Mouse (Mus musculus) kidney, postnatal 10 days (tissue): ENCODE measurements around the gene Galnt6.
"Not testable (repeated sequence)": the region's sequence is repeated elsewhere in the genome, so short reads cannot be mapped to it uniquely, and the experiment has no call there.

Experiments
- DNase-seq: peaks from one replicate; pipeline ENCODE4 v3.0.0; 2021; ENCODE audit warnings: mixed read lengths

Gene Galnt6

GRCm38 (mm10) chr15:100729281-100729985 lies at the start of gene Galnt6:
Galnt6 (minus strand) TSS chr15:100729376.
- DNase-seq = peak; percentile 44

DNA sequence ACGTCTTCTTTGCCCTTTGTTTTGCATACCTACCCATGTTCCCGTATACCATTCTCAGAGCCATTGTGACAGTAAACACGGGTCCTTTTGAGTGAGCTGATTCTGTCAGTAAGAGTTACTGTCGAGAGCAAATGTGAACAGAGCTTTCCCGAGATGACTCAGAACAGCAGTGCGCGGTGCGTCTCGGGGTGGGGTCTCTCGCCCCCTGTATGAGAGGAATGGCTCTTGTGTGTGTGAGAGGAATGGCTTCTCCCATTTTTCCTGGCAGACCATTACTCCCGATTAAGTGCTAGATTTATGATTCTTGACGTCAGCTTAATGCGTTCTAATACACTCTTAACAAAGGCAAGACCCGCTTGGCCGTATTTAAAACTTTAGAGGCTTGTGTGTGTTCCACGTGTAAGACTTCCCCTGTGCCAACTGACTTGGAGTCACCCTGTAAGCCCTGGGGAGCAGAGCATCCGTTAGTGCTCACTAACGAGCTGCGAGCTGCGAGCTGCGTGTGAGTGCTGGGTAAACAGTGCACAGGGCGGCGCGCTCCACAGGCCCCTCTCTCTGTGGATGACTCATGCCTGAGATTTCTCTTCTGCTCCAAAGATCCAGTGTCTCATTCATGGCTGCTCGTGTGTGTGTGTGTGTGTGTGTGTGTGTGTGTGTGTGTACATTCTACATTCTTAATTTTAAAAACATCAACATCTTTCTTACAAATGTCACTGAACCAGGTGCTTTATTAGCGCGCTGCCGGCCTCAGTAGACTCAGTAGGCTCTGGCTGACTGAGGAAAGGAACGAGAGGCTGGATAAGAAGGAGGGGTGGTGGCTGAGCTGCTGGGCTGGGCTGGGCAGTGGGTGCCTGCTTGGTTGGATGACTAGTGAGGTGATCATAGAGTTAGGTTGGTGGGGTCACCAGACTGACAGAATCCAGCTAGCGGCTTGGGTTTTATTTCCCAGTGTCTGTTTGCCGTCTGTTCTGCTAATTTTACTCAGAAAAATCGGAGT lies 48.1 kb upstream of the Galnt6 start:
- peak; percentile 51 for DNase-seq

DNA sequence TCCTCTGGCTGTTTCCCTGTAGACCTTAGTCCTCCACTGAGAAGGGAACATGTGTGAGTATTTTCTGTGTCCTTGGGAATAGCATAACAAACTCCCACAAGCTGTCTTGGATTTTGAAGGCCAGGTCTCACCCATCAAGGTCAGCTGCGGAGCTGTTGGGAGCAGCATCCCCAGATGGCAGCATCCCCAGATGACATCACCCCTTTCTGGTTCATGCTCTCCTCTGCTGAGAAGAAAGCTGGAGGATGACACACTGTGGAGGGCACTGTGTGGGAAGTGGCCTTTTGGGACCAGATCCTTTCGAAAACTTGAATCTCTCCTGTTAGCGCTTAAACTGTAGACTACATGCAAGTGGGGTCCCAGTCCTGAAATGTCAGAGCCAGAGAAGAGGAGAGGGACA lies 47.2 kb upstream of the Galnt6 start:
- DNase-seq = no peak

DNA sequence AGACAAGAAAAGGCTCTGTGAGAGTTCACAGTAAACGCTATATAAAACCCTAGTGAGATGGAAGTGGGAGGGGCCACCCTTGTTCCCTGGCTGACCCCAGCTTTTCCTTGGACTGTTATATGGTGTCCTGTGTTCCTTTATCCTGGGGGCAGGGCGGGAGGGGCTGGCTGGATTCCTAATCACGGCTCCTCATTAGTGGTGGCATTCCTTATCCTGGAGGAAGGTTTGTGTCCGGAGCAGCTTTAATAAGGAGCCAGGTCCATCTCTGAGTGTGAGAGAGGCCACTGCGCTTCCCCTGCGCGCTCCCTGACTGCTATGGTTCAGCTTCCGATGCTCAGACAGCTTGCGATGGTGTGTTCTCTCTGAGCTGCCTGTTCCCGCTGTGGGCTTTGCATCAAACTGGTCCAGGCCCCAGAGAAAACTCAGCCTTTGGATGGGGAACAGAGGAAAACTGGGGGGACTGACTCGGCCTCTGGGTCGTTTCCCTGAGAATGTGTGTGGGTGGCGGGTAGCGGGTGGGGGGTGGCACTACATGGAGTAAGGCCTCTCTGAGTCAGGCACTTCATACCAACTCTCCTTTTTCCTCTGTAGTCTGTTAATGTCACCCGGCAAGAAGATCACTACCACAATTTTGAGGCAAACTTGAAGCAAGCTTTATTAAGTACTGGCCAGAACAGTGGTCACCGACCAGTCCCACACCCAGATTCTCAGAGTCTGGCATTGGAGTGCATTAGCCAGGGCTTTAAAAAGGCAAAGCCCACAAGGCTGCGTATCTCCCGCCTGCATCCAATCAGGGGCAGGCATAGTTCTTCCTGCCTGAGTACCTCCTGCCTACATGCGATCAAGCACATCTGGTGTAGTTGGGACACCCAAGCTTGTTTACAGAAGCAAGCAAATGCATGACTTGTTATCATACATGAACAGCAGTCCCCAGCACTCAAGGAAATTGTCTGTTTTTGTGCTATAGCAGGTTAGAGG lies 46.3 kb upstream of the Galnt6 start:
- no peak for DNase-seq

GRCm38 (mm10) chr15:100773859-100774258 lies 44.7 kb upstream of the Galnt6 start:
- DNase-seq = not testable (repeated sequence)

DNA sequence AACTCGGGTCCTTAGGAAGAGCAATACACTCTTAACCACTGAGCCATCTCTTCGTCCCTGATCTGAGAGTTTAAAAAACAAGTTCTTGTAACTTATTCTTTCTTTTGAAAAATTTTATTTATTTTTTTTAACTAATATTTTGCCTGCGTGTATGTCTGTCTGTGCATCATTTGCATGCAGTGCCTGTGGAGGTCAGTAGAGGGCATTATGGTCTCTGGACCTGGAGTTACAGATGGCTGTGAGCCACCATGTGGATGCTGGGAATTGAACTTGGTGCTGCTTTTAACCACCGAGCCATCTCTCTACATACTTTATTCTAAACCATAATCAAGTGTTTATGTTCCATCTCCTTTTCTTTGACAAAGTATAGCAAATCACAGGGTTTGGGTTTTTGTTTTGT lies 43.5 kb upstream of the Galnt6 start:
- no peak for DNase-seq

DNA sequence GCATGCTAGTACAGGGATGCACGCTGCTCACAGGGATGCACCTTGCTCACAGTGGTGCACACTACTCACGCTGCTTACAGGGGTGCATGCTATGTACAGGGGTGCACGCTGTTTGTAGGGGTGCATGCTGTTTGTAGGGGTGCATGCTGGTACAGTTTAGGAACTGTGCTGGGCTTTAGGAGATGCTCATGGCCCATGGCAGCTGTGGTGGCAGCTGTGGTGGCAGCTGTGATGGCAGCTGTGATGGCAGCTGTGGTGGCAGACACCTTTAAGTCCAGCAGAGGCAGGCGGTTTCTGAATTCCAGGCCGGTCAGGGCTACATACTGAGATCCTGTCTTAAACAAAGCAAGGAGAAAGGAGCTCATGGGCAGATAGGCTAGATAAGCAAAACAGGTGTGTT lies 41.2 kb upstream of the Galnt6 start:
- DNase-seq = no peak

DNA sequence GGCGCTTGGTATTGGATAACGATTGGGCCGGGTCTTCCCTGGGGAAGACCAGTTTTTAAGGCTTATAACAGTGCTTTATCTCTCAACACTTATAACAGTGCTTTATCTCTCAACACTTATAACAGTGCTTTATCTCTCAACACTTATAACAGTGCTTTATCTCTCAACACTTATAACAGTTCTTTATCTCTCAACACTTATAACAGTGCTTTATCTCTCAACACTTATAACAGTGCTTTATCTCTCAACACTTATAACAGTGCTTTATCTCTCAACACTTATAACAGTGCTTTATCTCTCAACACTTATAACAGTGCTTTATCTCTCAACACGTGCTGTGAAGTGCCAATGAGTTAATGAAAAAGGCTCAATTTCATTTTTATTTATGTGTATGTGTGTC lies 39.8 kb upstream of the Galnt6 start:
- not testable (repeated sequence) for DNase-seq

DNA sequence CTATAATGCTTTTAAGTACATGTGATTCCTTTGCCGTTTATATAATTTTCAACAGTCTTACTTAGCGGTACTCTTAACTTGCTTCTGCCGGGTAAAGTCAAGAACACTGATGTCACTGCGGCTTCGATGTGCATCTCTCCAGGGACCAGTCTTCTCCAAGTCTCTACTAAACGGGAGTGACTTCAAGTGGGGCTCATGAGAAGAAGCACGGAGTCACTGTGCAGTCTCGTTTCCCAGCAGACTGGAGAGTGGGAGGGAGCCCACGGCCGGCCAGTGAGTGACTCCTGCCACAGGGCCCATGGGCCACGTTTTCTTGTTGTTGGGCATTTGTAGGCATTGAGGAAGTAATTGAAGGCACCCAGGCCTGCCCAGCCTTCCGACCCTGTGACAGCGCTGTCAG lies 38.7 kb upstream of the Galnt6 start:
- DNase-seq = no peak

DNA sequence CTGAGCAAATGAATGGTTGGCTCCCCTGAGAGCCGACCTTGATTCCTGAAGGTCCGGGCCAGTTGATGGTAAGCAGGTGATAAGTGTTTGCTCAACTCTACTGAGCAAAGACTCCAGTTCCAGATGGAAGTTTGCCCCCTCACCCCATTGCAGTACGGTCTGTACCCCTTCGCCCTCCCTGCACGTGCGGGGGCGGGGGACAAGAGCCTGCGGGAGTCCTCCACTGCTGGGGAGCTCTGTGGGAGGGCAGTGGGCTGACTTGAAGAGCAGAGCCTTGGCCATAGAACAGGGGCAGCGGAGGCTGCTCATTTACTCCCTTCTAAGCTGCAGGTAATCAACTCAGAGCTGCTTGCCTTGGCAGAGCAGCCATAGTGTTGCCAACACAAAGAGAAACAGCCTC lies 37.6 kb upstream of the Galnt6 start:
- no peak for DNase-seq

- DNase-seq = no peak
Observed at GRCm38 (mm10) chr15:100764163-100764951, 35.2 kb upstream of the Galnt6 start.

- DNase-seq = no peak
Observed at GRCm38 (mm10) chr15:100762649-100763048, 33.5 kb upstream of the Galnt6 start.

DNA sequence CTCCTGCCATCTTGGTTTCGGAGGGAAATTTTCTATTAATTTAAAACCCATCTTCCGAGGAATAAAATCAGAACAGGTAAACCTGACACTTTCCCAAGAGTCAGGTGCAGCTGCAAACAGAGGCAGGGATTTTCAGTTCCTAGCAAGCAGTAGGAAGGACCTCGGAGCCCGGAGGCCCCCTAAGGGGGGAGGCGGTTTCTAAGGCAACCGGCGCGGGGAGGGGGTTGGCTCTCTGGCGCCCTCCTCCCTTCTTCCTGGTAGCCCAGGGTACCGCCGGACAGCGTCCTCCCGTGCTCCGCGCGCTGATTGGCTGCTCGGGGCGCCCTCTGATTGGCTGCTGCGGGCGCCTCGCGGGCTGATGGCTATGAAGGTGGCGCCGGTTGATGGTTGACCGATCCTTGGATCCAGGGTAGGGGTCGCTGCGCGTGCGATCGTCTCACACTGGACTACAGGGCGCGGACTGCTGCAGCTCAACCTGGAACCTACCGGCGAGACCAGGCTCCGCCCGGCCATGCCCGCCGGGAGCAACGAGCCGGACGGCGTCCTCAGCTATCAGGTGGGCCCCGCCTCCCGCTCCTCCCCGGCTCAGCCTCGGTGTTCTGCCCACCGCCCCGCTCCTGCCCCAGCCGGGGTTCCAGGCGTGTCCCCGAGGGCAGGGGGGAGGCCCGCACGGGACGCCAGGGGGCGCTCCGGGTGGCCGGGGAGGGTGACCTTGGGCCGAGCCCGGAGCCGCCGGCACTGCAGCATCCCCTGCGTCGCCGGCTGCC lies 32.4 kb upstream of the Galnt6 start, which contains the start of gene Slc4a8:
TSS of gene Slc4a8 (plus strand) at position 329 of the 767 bp plus-strand sequence.
- DNase-seq = peak; percentile 94

DNA sequence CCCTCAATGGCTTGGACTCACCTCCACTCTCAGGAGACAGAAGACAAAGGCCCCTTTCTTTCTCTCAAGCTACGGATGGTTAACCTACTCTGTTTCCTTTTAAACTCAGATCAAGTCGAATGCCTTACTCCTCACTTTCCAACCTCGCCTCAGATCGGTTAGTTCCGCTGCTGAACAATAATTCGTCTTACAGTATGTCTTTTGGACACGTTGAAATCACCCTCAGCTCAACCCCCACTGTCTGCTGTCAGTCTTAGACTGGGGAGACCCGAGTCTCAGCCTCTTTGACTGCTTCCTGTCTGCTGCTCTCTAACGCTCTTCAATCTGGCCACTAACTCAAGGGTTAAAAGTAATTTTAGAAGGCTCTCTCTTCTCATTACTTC lies 31.9 kb upstream of the Galnt6 start:
- DNase-seq = no peak

DNA sequence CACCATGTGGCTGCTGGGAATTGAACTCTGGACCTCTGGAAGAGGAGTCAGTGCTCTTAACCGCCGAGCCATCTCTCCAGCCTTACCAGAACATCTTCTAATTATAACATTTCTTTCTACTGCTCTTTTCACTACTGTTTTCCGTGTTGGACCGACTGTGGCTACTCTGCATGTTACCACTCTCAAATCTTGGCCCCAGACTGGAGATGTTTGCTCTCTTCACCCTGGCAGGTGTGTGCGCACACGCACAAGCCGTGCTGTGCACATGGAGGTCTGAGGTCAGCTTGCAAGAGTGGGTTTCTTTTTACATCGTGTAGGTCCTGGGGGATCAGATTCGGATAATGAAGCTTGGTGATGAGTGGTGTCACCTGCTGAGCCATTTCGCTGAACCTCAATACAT lies 30.1 kb upstream of the Galnt6 start:
- DNase-seq = no peak

- DNase-seq = peak; percentile 77
Observed at GRCm38 (mm10) chr15:100757527-100757978, 28.4 kb upstream of the Galnt6 start.

DNA sequence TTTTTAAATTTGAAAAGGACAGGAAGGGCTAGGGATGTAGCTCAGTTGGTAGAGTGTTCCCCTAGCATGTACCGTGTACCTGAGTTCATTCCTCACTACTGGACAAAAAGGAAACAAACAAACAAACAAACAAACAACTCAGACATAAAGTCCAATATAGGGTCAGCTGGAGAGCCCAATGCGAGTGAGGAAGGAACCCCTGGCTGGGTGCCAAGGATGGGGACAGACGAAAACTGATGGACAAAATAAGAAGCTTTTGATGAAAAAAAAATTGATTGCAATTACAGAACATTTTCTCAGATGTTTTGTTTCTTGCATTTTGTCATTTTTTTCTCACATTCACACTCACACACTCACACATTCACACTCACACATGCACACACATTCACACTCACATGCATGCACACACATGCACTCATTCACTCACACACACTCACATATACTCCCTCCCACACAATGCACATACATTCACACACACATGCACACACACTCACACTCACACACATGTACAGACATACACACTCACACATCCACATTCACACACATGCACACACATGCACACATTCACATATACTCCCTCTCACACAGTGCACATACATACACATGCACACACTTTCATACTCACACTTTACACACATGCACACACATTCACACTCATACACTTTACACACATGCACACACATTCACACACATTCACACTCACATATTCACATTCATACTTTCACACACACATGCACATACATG lies 26.9 kb upstream of the Galnt6 start:
- DNase-seq = peak; percentile 54

DNA sequence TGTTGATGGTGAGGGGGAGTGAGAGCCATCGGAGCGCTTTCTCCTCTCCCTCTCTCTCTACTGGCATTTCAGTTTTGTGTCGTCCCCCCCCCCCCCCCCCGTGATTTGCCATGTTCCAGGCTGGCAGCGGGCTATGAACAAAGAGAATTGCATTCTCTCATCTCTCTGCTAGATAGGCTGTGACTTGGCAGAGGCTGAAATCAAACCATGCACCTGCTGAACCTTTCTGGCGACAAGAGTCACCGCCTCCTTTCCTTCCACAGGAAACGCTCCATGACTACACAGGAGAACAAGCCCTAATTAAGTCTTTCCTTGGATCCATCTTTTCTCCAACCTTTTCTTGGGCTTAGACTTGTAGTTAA lies 26.3 kb upstream of the Galnt6 start:
- no peak for DNase-seq

DNA sequence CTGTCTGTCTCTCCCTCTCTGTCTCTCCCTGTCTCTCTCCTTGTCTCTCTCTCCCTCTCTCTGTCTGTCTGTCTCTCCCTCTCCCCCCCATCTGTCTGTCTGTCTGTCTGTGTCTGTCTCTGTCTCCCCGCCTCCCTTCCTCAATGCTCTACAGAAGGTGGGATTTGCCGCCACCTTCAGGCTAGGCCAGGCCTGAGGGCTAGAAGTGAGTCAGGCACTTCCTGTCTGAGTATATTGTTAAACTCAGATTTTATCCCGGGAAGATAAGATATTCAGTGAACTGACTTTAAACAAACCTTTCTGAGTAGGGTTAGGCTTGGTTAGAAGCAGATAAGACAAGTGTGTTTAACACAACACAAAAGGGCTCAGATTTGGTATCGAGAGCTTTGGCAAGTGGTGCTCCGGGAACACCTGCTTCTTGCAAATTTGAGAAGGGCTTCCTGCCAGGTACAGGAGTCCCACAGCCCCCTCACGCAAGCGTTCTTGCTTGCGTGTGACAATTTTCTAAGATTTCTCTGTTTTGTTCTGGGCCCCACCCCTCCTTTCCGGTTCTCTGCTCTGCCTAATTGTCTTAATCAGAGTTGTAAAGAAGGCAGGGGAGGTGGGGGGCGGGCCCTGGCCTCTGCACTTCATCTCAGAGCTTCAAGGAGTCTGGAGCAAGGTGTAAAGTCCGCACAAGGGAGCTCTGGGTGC lies 25.8 kb upstream of the Galnt6 start:
- peak; percentile 73 for DNase-seq

DNA sequence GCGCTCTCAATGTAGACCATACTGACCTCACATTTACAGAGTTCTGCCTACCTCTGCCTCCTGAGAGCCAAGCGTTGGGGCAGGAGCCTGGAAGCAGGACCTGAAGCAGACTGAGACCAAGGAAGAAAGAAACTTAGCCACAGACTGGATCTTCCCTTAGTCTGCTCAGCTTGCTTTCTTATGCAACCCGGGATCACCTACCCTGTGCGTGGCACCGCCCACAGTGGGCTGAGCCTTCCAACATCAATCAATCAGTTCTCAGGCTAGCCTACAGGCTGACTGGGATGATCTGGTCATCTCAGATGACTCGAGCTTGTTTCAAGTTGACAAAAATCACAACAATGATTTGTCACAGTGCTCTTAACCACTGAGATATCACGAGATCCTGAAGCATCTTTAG lies 24.9 kb upstream of the Galnt6 start:
- DNase-seq = no peak
